In genomic region chr2:102704781-102705180, GRCm38 (mm10) we compare ENCODE assay signal across 33 mouse cellular contexts. TPM values are rescaled to one million over a fixed set of nuclear protein-coding genes. Genes with fewer than 3 reads are reported as not detected.
DNase-seq lines count a peak whose midpoint lies in the region; ATAC-seq and TF ChIP-seq lines count a peak whose summit lies in the region.
"Had no signal": no experiment of that assay in that cellular context is flagged by ENCODE, and none has a peak within 500 bp of the region (broad histone marks: within the 10 kb centered on the region; RNA-seq: fewer than 3 reads in every experiment).

No protein-coding gene starts in this region.

- H3K27ac ChIP-seq in stomach, postnatal 0 days (replicated peaks), result no peak overlapping the region
- H3K27ac ChIP-seq: forebrain, embryonic 10.5 days; heart, embryonic 13.5 days; hindbrain, embryonic 12.5 days; kidney, embryonic 15.5 days; limb, embryonic 10.5 days; liver, embryonic 15.5 days; neural tube, embryonic 13.5 days had no signal

- DNase-seq in layer of hippocampus, adult 11-12 months (ENCODE audit: low spot score), result peak; percentile 66
- DNase-seq in layer of hippocampus, adult 9-10 months (ENCODE audit: low spot score), result no peak
- DNase-seq in right cerebral cortex, adult 18-20 months, result peak; percentile 79
- DNase-seq in right cerebral cortex, postnatal 4 days, result no peak
- DNase-seq in left cerebral cortex, postnatal 25 days (ENCODE audit: low spot score in 2 of 2), result peak; percentile 51 to 94
- DNase-seq in heart, postnatal 14 days, result no peak
- DNase-seq in stomach, postnatal 0 days (ENCODE audit: low spot score), result no peak
- DNase-seq: adrenal gland, postnatal 36 days; B cell, adult 2 months; cerebellum, adult 11 months; cerebellum, postnatal 10 days; forebrain, postnatal 0 days; gastrocnemius, postnatal 14 days; heart, adult 18-20 months; kidney, adult 11 months; kidney, postnatal 36 days; liver; lung, postnatal 4 days; midbrain, embryonic 14.5 days; retina, postnatal 1 day; spleen, adult 18-20 months; thymus, postnatal 14 days had no signal

- no peak for TF ChIP-seq CTCF in stomach, postnatal 0 days (IDR thresholded peaks at IDR 0.05; ENCODE audit: low read depth)

- WGBS in stomach, postnatal 0 days, result 70% methylated on average over 1 of the region's 1 CpGs

- H3K9me3 ChIP-seq in stomach, postnatal 0 days (ENCODE audit: control insufficient read depth, low read length), result no peaks in the 10 kb centered on the region
- H3K9me3 ChIP-seq: forebrain, embryonic 10.5 days; G1E; heart, embryonic 13.5 days; hindbrain, embryonic 12.5 days; kidney, embryonic 15.5 days; limb, embryonic 10.5 days; liver, embryonic 15.5 days; neural tube, embryonic 13.5 days had no signal

- no peaks in the 10 kb centered on the region for H3K4me1 ChIP-seq in stomach, postnatal 0 days (replicated peaks; ENCODE audit: control insufficient read depth, insufficient read depth)
- H3K4me1 ChIP-seq: forebrain, embryonic 10.5 days; heart, embryonic 13.5 days; hindbrain, embryonic 12.5 days; kidney, embryonic 15.5 days; limb, embryonic 10.5 days; liver, embryonic 15.5 days had no signal

- no peak for TF ChIP-seq EP300 in stomach, postnatal 0 days (optimal IDR thresholded peaks at IDR 0.05)

- intact Hi-C loops in left cerebral cortex, postnatal 25 days (cut with DNase I), result loop anchor here (2.0 kb wide), 2 partner anchors 38 to 70 kb away; no protein-coding TSS in a partner anchor
- intact Hi-C loops in heart, postnatal 14 days (cut with DNase I), result no loop called here

- no peak overlapping the region for H3K9ac ChIP-seq in stomach, postnatal 0 days (ENCODE audit: low read length)
- H3K9ac ChIP-seq: forebrain, postnatal 0 days; heart, embryonic 13.5 days; hindbrain, embryonic 12.5 days; kidney, embryonic 15.5 days; liver, embryonic 15.5 days; neural tube, embryonic 13.5 days had no signal

- H3K4me2 ChIP-seq in stomach, postnatal 0 days (replicated peaks; ENCODE audit: low read depth), result no peak overlapping the region
- H3K4me2 ChIP-seq: heart, embryonic 13.5 days; hindbrain, embryonic 12.5 days; kidney, embryonic 15.5 days; liver, embryonic 15.5 days; neural tube, embryonic 13.5 days had no signal

- no peaks in the 10 kb centered on the region for H3K27me3 ChIP-seq in stomach, postnatal 0 days (ENCODE audit: control insufficient read depth, insufficient read depth, low read length)
- H3K27me3 ChIP-seq: CH12.LX; hindbrain, embryonic 12.5 days; kidney, embryonic 15.5 days; neural tube, embryonic 13.5 days; Patski had no signal

- ATAC-seq in stomach, postnatal 0 days (ENCODE audit: low FRiP score, low TSS enrichment), result no peak
- ATAC-seq: forebrain, postnatal 0 days; Patski had no signal

- H3K4me3 ChIP-seq in stomach, postnatal 0 days (ENCODE audit: low read depth, low read length), result no peak overlapping the region
- H3K4me3 ChIP-seq: forebrain, embryonic 10.5 days; heart, embryonic 13.5 days; hindbrain, embryonic 12.5 days; kidney, embryonic 15.5 days; limb, embryonic 10.5 days; liver, embryonic 15.5 days; neural tube, embryonic 13.5 days had no signal

- no peaks in the 10 kb centered on the region for H3K36me3 ChIP-seq in stomach, postnatal 0 days (ENCODE audit: control insufficient read depth, insufficient read depth, low read length)
- H3K36me3 ChIP-seq: forebrain, embryonic 10.5 days; G1E; heart, embryonic 13.5 days; hindbrain, embryonic 12.5 days; kidney, embryonic 15.5 days; limb, embryonic 10.5 days; liver, embryonic 15.5 days; neural tube, embryonic 13.5 days had no signal

RNA-seq across cellular contexts. Expression of gene Slc1a2, which starts 46.3 kb away (rescaled TPM):
- total RNA-seq in left cerebral cortex, postnatal 25 days (2021), result 1,000 to 10,000 TPM; 1,823 to 2,031 TPM
- under 1 TPM; 0.10 to 0.45 TPM for total RNA-seq in heart, postnatal 14 days (2021)
- 1.7 and 1.8 TPM in 2 replicates for polyA plus RNA-seq in stomach, postnatal 0 days (2015; fragmentation: Nextera tagmentation; extraction: Ambion mirVana)
- total RNA-seq: megakaryocyte-erythroid progenitor cell, adult 5-6 weeks had no signal
- polyA plus RNA-seq: G1E had no signal

Comparison
In these comparisons a context has a peak if more than half of its experiments do, and no peak if none do; other contexts are left out.
1. DNase-seq: peak in layer of hippocampus, adult 11-12 months (single experiment), right cerebral cortex, adult 18-20 months (single experiment) and left cerebral cortex, postnatal 25 days (2 of 2); none in layer of hippocampus, adult 9-10 months (single experiment), right cerebral cortex, postnatal 4 days (single experiment), heart, postnatal 14 days (0 of 2) and stomach, postnatal 0 days (single experiment).
2. RNA of gene Slc1a2, which starts 46.3 kb away (total RNA-seq): 1,823 to 2,031 TPM in left cerebral cortex, postnatal 25 days; 0.10 to 0.45 TPM in heart, postnatal 14 days; every median in the first group is over 1,000 times any median in the second.